Mouse (Mus musculus) ovary, postnatal 10 days (tissue): Measurements from ENCODE around the gene Gm6351.
"Not testable (repeated sequence)": the region's sequence is repeated elsewhere in the genome, so short reads cannot be mapped to it uniquely, and the experiment has no call there.

Source experiments
- DNase-seq: peaks from one replicate; pipeline ENCODE4 v3.0.0; 2022; ENCODE audit warnings: low spot score

The Gm6351 gene

DNA sequence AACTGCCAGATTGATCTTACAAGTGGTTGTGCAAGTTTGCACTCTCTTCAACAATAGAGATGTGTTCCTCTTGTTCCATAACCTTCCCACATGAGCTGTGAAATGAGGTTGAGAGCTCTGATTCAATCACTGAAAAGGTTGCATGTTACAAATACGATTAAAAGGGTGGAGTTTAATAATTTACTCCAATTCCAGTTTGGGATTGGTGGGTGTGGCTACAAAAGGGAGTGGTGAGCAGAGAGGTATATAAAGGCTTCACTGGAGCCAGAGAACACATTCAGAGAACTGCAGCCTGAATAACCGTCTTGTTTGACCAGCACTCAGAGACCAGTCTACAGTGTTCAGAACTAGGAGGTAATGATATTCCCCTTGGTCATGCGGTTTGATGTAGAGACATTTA is at the start of gene Gm6351:
Gene Gm6351, plus strand, starts transcription at position 301 of the 400 bp plus-strand sequence.
- not testable (repeated sequence) for DNase-seq

DNA sequence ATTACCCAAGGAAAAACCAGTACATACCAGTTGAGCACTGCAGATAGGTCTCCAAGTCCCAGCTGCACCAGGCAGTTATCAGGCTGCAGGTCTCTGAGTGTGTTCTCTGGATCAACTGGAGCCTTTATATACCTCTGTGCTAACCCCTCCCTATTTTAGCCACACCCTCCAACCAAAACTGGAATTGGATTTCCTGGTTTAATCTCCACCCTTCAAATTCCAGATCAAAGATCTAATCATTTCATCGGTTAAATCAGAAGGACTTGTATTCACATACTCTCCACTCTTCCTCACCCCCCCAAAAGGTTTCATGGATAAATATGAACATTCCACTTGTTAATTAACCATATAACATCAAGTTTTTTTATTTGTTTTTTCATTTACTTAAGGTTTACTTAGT is 5.7 kb upstream of the Gm6351 start, which contains the start of gene BC061212:
Gene BC061212, minus strand, starts transcription at position 101 of the 400 bp plus-strand sequence.
- not testable (repeated sequence) for DNase-seq
